Mouse (Mus musculus): ENCODE data around the gene Gstm6.
"Not testable (repeated sequence)": the region's sequence is repeated elsewhere in the genome, so short reads cannot be mapped to it uniquely, and the experiment has no call there.

Gstm6 gene

GRCm38 (mm10) chr3:107943239-107943990 lies at the start of gene Gstm6:
Gene Gstm6 (minus strand): TSS chr3:107943749.
- in situ Hi-C loops (cut with MboI, MseI): no loop called here

- in situ Hi-C loops (cut with MboI, MseI): no loop called here
Measured at GRCm38 (mm10) chr3:107986041-107986562, 42.6 kb upstream of the Gstm6 start, which contains the start of gene Gstm2. Gene Gstm2 (minus strand): TSS chr3:107986453.

- in situ Hi-C loops (cut with MboI, MseI): not testable (repeated sequence)
Measured at GRCm38 (mm10) chr3:107985141-107985540, 41.6 kb upstream of the Gstm6 start.

- in situ Hi-C loops (cut with MboI, MseI): loop anchor here (5.0 kb wide), 1 partner anchor 318 kb away; no protein-coding TSS in a partner anchor
Measured at GRCm38 (mm10) chr3:107984471-107984870, 40.9 kb upstream of the Gstm6 start.

GRCm38 (mm10) chr3:107983771-107984170 lies 40.2 kb upstream of the Gstm6 start:
- in situ Hi-C loops (cut with MboI, MseI): loop anchor here (5.0 kb wide), 1 partner anchor 319 kb away; no protein-coding TSS in a partner anchor

- in situ Hi-C loops (cut with MboI, MseI): loop anchor here (5.0 kb wide), 1 partner anchor 320 kb away; no protein-coding TSS in a partner anchor
Measured at GRCm38 (mm10) chr3:107982726-107983125, 39.2 kb upstream of the Gstm6 start.

GRCm38 (mm10) chr3:107981261-107981660 lies 37.7 kb upstream of the Gstm6 start:
- in situ Hi-C loops (cut with MboI, MseI): loop anchor here (5.0 kb wide), 1 partner anchor 321 kb away; no protein-coding TSS in a partner anchor

GRCm38 (mm10) chr3:107977691-107978090 lies 34.1 kb upstream of the Gstm6 start:
- in situ Hi-C loops (cut with MboI, MseI): no loop called here

- in situ Hi-C loops (cut with MboI, MseI): no loop called here
Measured at GRCm38 (mm10) chr3:107974237-107974636, 30.7 kb upstream of the Gstm6 start.

GRCm38 (mm10) chr3:107972070-107972469 lies 28.5 kb upstream of the Gstm6 start:
- in situ Hi-C loops (cut with MboI, MseI): no loop called here

- in situ Hi-C loops (cut with MboI, MseI): not testable (repeated sequence)
Measured at GRCm38 (mm10) chr3:107971101-107971500, 27.6 kb upstream of the Gstm6 start.

GRCm38 (mm10) chr3:107968724-107969395 lies 25.3 kb upstream of the Gstm6 start, which contains the start of gene Gstm3:
Gene Gstm3 (minus strand): TSS chr3:107969283.
- in situ Hi-C loops (cut with MboI, MseI): no loop called here

GRCm38 (mm10) chr3:107966631-107967030 lies 23.1 kb upstream of the Gstm6 start:
- in situ Hi-C loops (cut with MboI, MseI): no loop called here

GRCm38 (mm10) chr3:107965592-107965991 lies 22.0 kb upstream of the Gstm6 start:
- in situ Hi-C loops (cut with MboI, MseI): no loop called here

- in situ Hi-C loops (cut with MboI, MseI): no loop called here
Measured at GRCm38 (mm10) chr3:107964656-107965308, 21.2 kb upstream of the Gstm6 start.

GRCm38 (mm10) chr3:107964026-107964425 lies 20.5 kb upstream of the Gstm6 start:
- in situ Hi-C loops (cut with MboI, MseI): no loop called here

- in situ Hi-C loops (cut with MboI, MseI): not testable (repeated sequence)
Measured at GRCm38 (mm10) chr3:107955260-107955659, 11.7 kb upstream of the Gstm6 start.

GRCm38 (mm10) chr3:107953906-107954305 lies 10.4 kb upstream of the Gstm6 start:
- in situ Hi-C loops (cut with MboI, MseI): loop anchor here (5.0 kb wide), 1 partner anchor 58 kb away; no protein-coding TSS in a partner anchor

- in situ Hi-C loops (cut with MboI, MseI): loop anchor here (5.0 kb wide), 1 partner anchor 59 kb away; no protein-coding TSS in a partner anchor
Measured at GRCm38 (mm10) chr3:107953328-107953755, 9.8 kb upstream of the Gstm6 start.

GRCm38 (mm10) chr3:107950531-107950930 lies 7.0 kb upstream of the Gstm6 start:
- in situ Hi-C loops (cut with MboI, MseI): loop anchor here (5.0 kb wide), 1 partner anchor 62 kb away; no protein-coding TSS in a partner anchor

GRCm38 (mm10) chr3:107949461-107949860 lies 5.9 kb upstream of the Gstm6 start:
- in situ Hi-C loops (cut with MboI, MseI): not testable (repeated sequence)

Measured in regulatory T cell (primary cell).